Mouse (Mus musculus) E14TG2a.4 (cell line): ENCODE measurements around the gene Eif5b.

Experiments used
- CTCF ChIP-seq: conservative IDR thresholded peaks from 2 replicates; pipeline ENCODE4 v1.5.1; 2014; ENCODE audit warnings: low read length
- POU5F1 ChIP-seq: IDR thresholded peaks from 2 replicates; pipeline ENCODE4 v1.6.1; 2014; ENCODE audit warnings: low read length, borderline replicate concordance

GRCm38 (mm10) chr1:38014551-38015203, 16.9 kb downstream of the Eif5b start:
- TF ChIP-seq CTCF (no peak), POU5F1 (no peak)
